ENCODE assay signal across 12 mouse cellular contexts in the genomic region with DNA sequence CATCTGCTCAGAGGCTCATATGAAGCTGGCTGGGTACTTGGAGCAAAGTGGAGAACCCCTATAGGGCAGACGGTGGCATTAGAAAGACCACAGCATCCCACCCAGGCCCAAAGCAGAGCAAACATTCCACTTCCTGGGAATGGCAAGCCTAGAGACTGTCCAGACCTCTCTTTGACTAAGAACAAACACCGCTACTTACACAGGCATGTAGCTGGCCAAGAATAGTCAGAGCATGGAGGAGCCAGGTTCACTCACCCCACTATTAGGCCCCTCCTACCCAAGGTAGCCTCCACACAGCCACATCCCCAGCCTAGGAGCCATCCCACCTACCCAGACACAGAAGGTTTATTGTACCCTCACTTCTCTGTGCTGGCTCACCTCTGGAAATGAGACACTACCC. TPM values are rescaled to one million over a fixed set of nuclear protein-coding genes. Genes with fewer than 3 reads are reported as not detected.
A peak's percentile ranks its signal among the peaks of the same experiment; 100 is the strongest.
DNase-seq lines count a peak whose midpoint lies in the region; ATAC-seq lines count a peak whose summit lies in the region.
"Had no signal": no experiment of that assay in that cellular context is flagged by ENCODE, and none has a peak within 500 bp of the region (broad histone marks: within the 10 kb centered on the region; RNA-seq: fewer than 3 reads in every experiment).

No protein-coding gene starts in this region.

- 17% methylated on average over 2 of the region's 2 CpGs for WGBS in heart, embryonic 11.5 days (ENCODE audit: insufficient replicate concordance)
- 53% methylated on average over 2 of the region's 2 CpGs for WGBS in lung, embryonic 16.5 days
- WGBS in intestine, embryonic 16.5 days, result 51% methylated on average over 2 of the region's 2 CpGs
- WGBS in stomach, embryonic 16.5 days, result 60% methylated on average over 2 of the region's 2 CpGs

- peak; percentile 52; the same call in 1 of the 2 replicates for ATAC-seq in heart, embryonic 11.5 days (replicated peaks; ENCODE audit: insufficient number of reproducible peaks, low FRiP score, low TSS enrichment)
- ATAC-seq in lung, embryonic 16.5 days (ENCODE audit: low read depth), result peak; percentile 51
- peak; percentile 22; the same call in 1 of the 2 replicates for ATAC-seq in intestine, embryonic 16.5 days
- peak; percentile 65; the same call in 1 of the 2 replicates for ATAC-seq in stomach, embryonic 16.5 days (ENCODE audit: insufficient read depth, low FRiP score)
- ATAC-seq: forebrain, embryonic 16.5 days had no signal

- no peaks in the 10 kb centered on the region for H3K27me3 ChIP-seq in heart, embryonic 11.5 days (ENCODE audit: control insufficient read depth, insufficient read depth, low read length)
- H3K27me3 ChIP-seq in lung, embryonic 16.5 days (ENCODE audit: control insufficient read depth, insufficient read depth, low read depth, low read length), result no peaks in the 10 kb centered on the region
- no peaks in the 10 kb centered on the region for H3K27me3 ChIP-seq in intestine, embryonic 16.5 days (replicated peaks; ENCODE audit: control insufficient read depth, insufficient read depth, low read length)
- H3K27me3 ChIP-seq in stomach, embryonic 16.5 days (ENCODE audit: control insufficient read depth, insufficient read depth, low read length), result no peaks in the 10 kb centered on the region

- no peak for DNase-seq in heart, postnatal 4 days
- DNase-seq in lung, postnatal 10 days, result no peak
- no peak for DNase-seq in adrenal gland, postnatal 10 days
- DNase-seq in urinary bladder, postnatal 4 days (ENCODE audit: low spot score in 2 of 2), result no peak
- DNase-seq: adrenal gland, adult 8-10 months; thymus, adult 2 months had no signal

- peak overlapping the region; percentile 89 for H3K27ac ChIP-seq in heart, embryonic 11.5 days (ENCODE audit: low read depth, low read length)
- H3K27ac ChIP-seq in lung, embryonic 16.5 days (ENCODE audit: low read length), result peak overlapping the region; percentile 55
- H3K27ac ChIP-seq in intestine, embryonic 16.5 days (ENCODE audit: low read length), result peak overlapping the region; percentile 68
- peak overlapping the region; percentile 47 for H3K27ac ChIP-seq in stomach, embryonic 16.5 days (ENCODE audit: low read length)

- no peaks in the 10 kb centered on the region for H3K9me3 ChIP-seq in heart, embryonic 11.5 days (replicated peaks; ENCODE audit: control insufficient read depth, low read length)
- no peaks in the 10 kb centered on the region for H3K9me3 ChIP-seq in lung, embryonic 16.5 days (ENCODE audit: control insufficient read depth, low read length)
- no peaks in the 10 kb centered on the region for H3K9me3 ChIP-seq in intestine, embryonic 16.5 days (ENCODE audit: control insufficient read depth, low read length)
- H3K9me3 ChIP-seq in stomach, embryonic 16.5 days (replicated peaks; ENCODE audit: control insufficient read depth, low read length), result no peaks in the 10 kb centered on the region

- H3K36me3 ChIP-seq in heart, embryonic 11.5 days (ENCODE audit: control insufficient read depth, insufficient read depth, low read length), result no peaks in the 10 kb centered on the region
- H3K36me3 ChIP-seq in lung, embryonic 16.5 days (ENCODE audit: control insufficient read depth, insufficient read depth, low read length), result no peaks in the 10 kb centered on the region
- no peaks in the 10 kb centered on the region for H3K36me3 ChIP-seq in intestine, embryonic 16.5 days (ENCODE audit: control insufficient read depth, insufficient read depth, low read length)
- no peaks in the 10 kb centered on the region for H3K36me3 ChIP-seq in stomach, embryonic 16.5 days (ENCODE audit: control insufficient read depth, insufficient read depth, low read length)

- H3K9ac ChIP-seq in heart, embryonic 11.5 days (ENCODE audit: low read depth, low read length), result no peak overlapping the region
- H3K9ac ChIP-seq in lung, embryonic 16.5 days (ENCODE audit: low read length), result no peak overlapping the region
- H3K9ac ChIP-seq in intestine, embryonic 16.5 days (ENCODE audit: low read depth, low read length), result no peak overlapping the region
- no peak overlapping the region for H3K9ac ChIP-seq in stomach, embryonic 16.5 days (ENCODE audit: low read length)

- no peak overlapping the region for H3K4me3 ChIP-seq in heart, embryonic 11.5 days (ENCODE audit: low read depth, low read length)
- H3K4me3 ChIP-seq in lung, embryonic 16.5 days (ENCODE audit: low read length), result no peak overlapping the region
- no peak overlapping the region for H3K4me3 ChIP-seq in intestine, embryonic 16.5 days (ENCODE audit: low read length)
- no peak overlapping the region for H3K4me3 ChIP-seq in stomach, embryonic 16.5 days (replicated peaks; ENCODE audit: low read length)
- H3K4me3 ChIP-seq: myocyte had no signal

- peak overlapping the region; percentile 4; the same call in 1 of the 2 replicates for H3K4me2 ChIP-seq in heart, embryonic 11.5 days
- H3K4me2 ChIP-seq in lung, embryonic 16.5 days (ENCODE audit: low read depth, low read length), result no peak overlapping the region
- no peak overlapping the region for H3K4me2 ChIP-seq in intestine, embryonic 16.5 days (ENCODE audit: low read depth, low read length)
- H3K4me2 ChIP-seq in stomach, embryonic 16.5 days (ENCODE audit: low read depth, low read length), result no peak overlapping the region; the same call in 1 of the 2 replicates

- peaks cover 68% of the 10 kb centered on the region for H3K4me1 ChIP-seq in heart, embryonic 11.5 days (ENCODE audit: control insufficient read depth, insufficient read depth, low read length)
- peaks cover 51% of the 10 kb centered on the region for H3K4me1 ChIP-seq in lung, embryonic 16.5 days (replicated peaks; ENCODE audit: control insufficient read depth, insufficient read depth, low read length)
- H3K4me1 ChIP-seq in intestine, embryonic 16.5 days (ENCODE audit: control insufficient read depth, insufficient read depth, low read length), result peaks cover 60% of the 10 kb centered on the region
- peaks cover 48% of the 10 kb centered on the region for H3K4me1 ChIP-seq in stomach, embryonic 16.5 days (ENCODE audit: control insufficient read depth, insufficient read depth, low read length)

RNA-seq across cellular contexts. Expression of a gene that starts 18.5 kb away (rescaled TPM):
- polyA plus RNA-seq in heart, embryonic 11.5 days (2014; fragmentation: Nextera tagmentation; extraction: Ambion mirVana), result 55.0 and 60.0 TPM in 2 replicates
- total RNA-seq in heart, postnatal 4 days (2021), result 100 to 1,000 TPM; 136 to 147 TPM
- 71.4 and 73.6 TPM in 2 replicates for polyA plus RNA-seq in lung, embryonic 16.5 days (2015; fragmentation: Nextera tagmentation; extraction: Ambion mirVana)
- 76.4 and 81.6 TPM in 2 replicates for polyA plus RNA-seq in intestine, embryonic 16.5 days (2015; fragmentation: Nextera tagmentation; extraction: Ambion mirVana)
- 64.5 and 67.9 TPM in 2 replicates for polyA plus RNA-seq in stomach, embryonic 16.5 days (2015; fragmentation: Nextera tagmentation; extraction: Ambion mirVana)
- total RNA-seq in adrenal gland, postnatal 10 days (2021), result 10 to 100 TPM; 69.9 to 76.3 TPM
